Mouse (Mus musculus): ENCODE results near the gene Gm20517.
A peak's percentile ranks its signal among the peaks of the same experiment; 100 is the strongest.

DNA sequence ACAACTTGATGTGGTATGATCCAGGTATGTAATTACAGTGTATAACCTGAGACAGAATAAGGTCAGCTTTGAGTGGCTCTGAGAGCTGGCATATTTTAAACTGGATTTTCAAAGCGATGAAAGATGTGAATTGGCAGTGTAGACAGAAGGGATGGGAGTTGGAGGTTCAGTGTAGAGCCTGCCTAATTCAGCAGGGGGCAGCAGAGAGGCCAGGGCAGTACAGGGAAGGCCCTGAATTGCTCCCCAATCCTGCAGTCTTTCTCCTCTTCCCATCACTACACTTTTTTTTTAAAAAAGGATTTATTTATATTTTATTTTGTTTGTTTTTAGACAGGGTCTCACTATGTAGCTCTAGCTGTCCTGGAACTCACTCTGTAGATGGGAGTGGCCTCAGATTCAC lies 2.6 kb downstream of the Gm20517 start:
- TF ChIP-seq CTCF (IDR thresholded peaks at IDR 0.05; ENCODE audit: low read depth, low read length) (peak; percentile 46), POLR2A (IDR thresholded peaks at IDR 0.05; ENCODE audit: borderline replicate concordance, low read depth, low read length) (no peak)

Data from bone marrow macrophage, adult 2 months (primary cell).